Mouse (Mus musculus) liver, postnatal 0 days (tissue): ENCODE data around the gene Myom1. TPM values are rescaled to one million over a fixed set of nuclear protein-coding genes. Genes with fewer than 3 reads are reported as not detected.

ENCODE experiments used
- ATAC-seq: fragments of 200-750 bp; cut with Nextera tagmentation; 2 replicates; pipeline ENCODE4 v1.8.0; 2017; ENCODE audit warnings: mild to moderate bottlenecking, moderate library complexity
- DNase-seq: peaks from one replicate; pipeline ENCODE4 v3.0.0-alpha.2; 2016
- H3K27ac ChIP-seq: fragments of 300-500 bp; sonication (generic); 2 replicates; pipeline ENCODE4 v1.5.1; 2014; ENCODE audit warnings: antibody characterized with exemption, moderate library complexity, mild to moderate bottlenecking, low read depth
- H3K27me3 ChIP-seq: fragments of 300-500 bp; sonication (generic); 2 replicates; pipeline ENCODE4 v1.6.1; 2014; ENCODE audit warnings: low read length, control low read depth, mixed read lengths; ENCODE audit not compliant: insufficient read depth
- H3K36me3 ChIP-seq: fragments of 300-500 bp; sonication (generic); replicated peaks from 2 replicates; pipeline ENCODE4 v1.6.1; 2014; ENCODE audit warnings: mild to moderate bottlenecking, control low read depth, low read length, moderate library complexity, mixed read lengths; ENCODE audit not compliant: insufficient read depth
- H3K4me1 ChIP-seq: fragments of 300-500 bp; sonication (generic); 2 replicates; pipeline ENCODE4 v1.6.1; 2014; ENCODE audit warnings: antibody characterized with exemption, mild to moderate bottlenecking, control low read depth; ENCODE audit not compliant: insufficient read depth
- H3K4me2 ChIP-seq: fragments of 300-500 bp; sonication (generic); 2 replicates; pipeline ENCODE4 v1.6.1; 2014; ENCODE audit warnings: low read depth, mild to moderate bottlenecking, low read length, moderate library complexity, mixed read lengths
- H3K4me3 ChIP-seq: fragments of 300-500 bp; sonication (generic); 2 replicates; pipeline ENCODE4 v1.5.1; 2014; ENCODE audit warnings: low read depth, low read length
- H3K9ac ChIP-seq: fragments of 300-500 bp; sonication (generic); replicated peaks from 2 replicates; pipeline ENCODE4 v1.6.1; 2014; ENCODE audit warnings: mild to moderate bottlenecking, moderate library complexity
- H3K9me3 ChIP-seq: fragments of 300-500 bp; sonication (generic); 2 replicates; pipeline ENCODE4 v1.6.1; 2016; ENCODE audit warnings: mild to moderate bottlenecking, control low read depth, low read length, mixed read lengths
- CTCF ChIP-seq: sonication (generic); IDR thresholded peaks from 2 replicates; pipeline ENCODE4 v1.5.1; 2016; ENCODE audit warnings: antibody characterized with exemption, low read depth
- EP300 ChIP-seq: IDR thresholded peaks from 2 replicates; pipeline ENCODE4 v1.6.1; 2016; ENCODE audit warnings: antibody characterized with exemption, low read depth, mild to moderate bottlenecking
- whole genome bisulfite sequencing: fragments of 180-500 bp; shearing (Covaris S2); extraction: QIAGEN DNeasy Blood & Tissue Kit; methylation state at CpG from one replicate; pipeline ENCODE4 v1.1.7; 2014; ENCODE audit not compliant: insufficient replicate concordance; 5-methylcytosine and 5-hydroxymethylcytosine counted together
- polyA plus RNA-seq: library from polyadenylated mRNA; unstranded; fragments of >200 nt; fragmentation: Nextera tagmentation; extraction: Ambion mirVana; gene quantifications from 2 replicates; pipeline ENCODE4 v1.2.1, GENCODE M21; 2015

The Myom1 gene
- polyA plus RNA-seq, 1 experiment from 2014 or later: 2.1 TPM

GRCm38 (mm10) chr17:71124674-71125073 is 122.2 kb downstream of the Myom1 start:
- no peaks in the 10 kb centered on the region for H3K9me3 ChIP-seq
- no peak overlapping the region for H3K9ac ChIP-seq
- WGBS: 73% methylated on average over 1 of the region's 1 CpGs
- DNase-seq: no peak
- no peaks in the 10 kb centered on the region for H3K36me3 ChIP-seq
- no peak overlapping the region for H3K4me2 ChIP-seq
- no peaks in the 10 kb centered on the region for H3K27me3 ChIP-seq
- H3K4me1 ChIP-seq: peaks cover 12% of the 10 kb centered on the region
- ATAC-seq: no peak
- H3K27ac ChIP-seq: no peak overlapping the region
- no peak overlapping the region for H3K4me3 ChIP-seq
- no peak for TF ChIP-seq CTCF
- no peak for TF ChIP-seq EP300

GRCm38 (mm10) chr17:71125519-71125918 is 123.1 kb downstream of the Myom1 start:
- Histone ChIP-seq H3K4me1 (peaks cover 12% of the 10 kb centered on the region), H3K36me3 (no peaks in the 10 kb centered on the region), H3K27ac (no peak overlapping the region), H3K9ac (no peak overlapping the region), H3K27me3 (no peaks in the 10 kb centered on the region), H3K9me3 (no peaks in the 10 kb centered on the region), H3K4me2 (no peak overlapping the region), H3K4me3 (no peak overlapping the region)
- TF ChIP-seq CTCF: no peak
- TF ChIP-seq EP300: no peak
- WGBS: 53% methylated on average over 12 of the region's 12 CpGs
- ATAC-seq (peak; percentile 25; the same call in 1 of the 2 replicates), DNase-seq (peak; percentile 40)

- no peak overlapping the region for H3K9ac ChIP-seq
- ATAC-seq (no peak), DNase-seq (no peak)
These were observed 123.6 kb downstream of the Myom1 start for GRCm38 (mm10) chr17:71126001-71126400.

GRCm38 (mm10) chr17:71127464-71128110 is 125.2 kb downstream of the Myom1 start:
- TF ChIP-seq CTCF (no peak), EP300 (no peak)

More at GRCm38 (mm10) chr17:71126001-71126400, 123.6 kb downstream of the Myom1 start:
- Histone ChIP-seq H3K9me3 (no peaks in the 10 kb centered on the region), H3K27ac (no peak overlapping the region), H3K36me3 (no peaks in the 10 kb centered on the region), H3K4me3 (no peak overlapping the region), H3K27me3 (no peaks in the 10 kb centered on the region), H3K4me1 (peaks cover 12% of the 10 kb centered on the region), H3K4me2 (no peak overlapping the region)
- WGBS: 79% methylated on average over 12 of the region's 12 CpGs
- TF ChIP-seq CTCF (no peak), EP300 (no peak)

GRCm38 (mm10) chr17:71129489-71130261 is 127.2 kb downstream of the Myom1 start:
- DNase-seq (no peak), ATAC-seq (no peak)
- H3K9me3 ChIP-seq: no peaks in the 10 kb centered on the region
- no peaks in the 10 kb centered on the region for H3K36me3 ChIP-seq
- H3K4me3 ChIP-seq: no peak overlapping the region
- H3K27ac ChIP-seq: no peak overlapping the region
- TF ChIP-seq CTCF (no peak), EP300 (no peak)
- 78% methylated on average over 9 of the region's 9 CpGs for WGBS
- H3K4me2 ChIP-seq: no peak overlapping the region
- no peak overlapping the region for H3K9ac ChIP-seq
- no peaks in the 10 kb centered on the region for H3K27me3 ChIP-seq
- H3K4me1 ChIP-seq: peaks cover 18% of the 10 kb centered on the region

More at GRCm38 (mm10) chr17:71127464-71128110, 125.2 kb downstream of the Myom1 start:
- Histone ChIP-seq H3K9ac (no peak overlapping the region), H3K4me1 (peaks cover 12% of the 10 kb centered on the region), H3K4me3 (no peak overlapping the region), H3K9me3 (no peaks in the 10 kb centered on the region), H3K27ac (peak overlapping the region; percentile 40; the same call in 1 of the 2 replicates), H3K4me2 (no peak overlapping the region), H3K27me3 (no peaks in the 10 kb centered on the region), H3K36me3 (no peaks in the 10 kb centered on the region)
- WGBS: 45% methylated on average over 7 of the region's 7 CpGs
- ATAC-seq (peak; percentile 56), DNase-seq (peak; percentile 38)

- no peaks in the 10 kb centered on the region for H3K36me3 ChIP-seq
- no peaks in the 10 kb centered on the region for H3K9me3 ChIP-seq
- no peak overlapping the region for H3K27ac ChIP-seq
- no peak overlapping the region for H3K4me2 ChIP-seq
- DNase-seq (no peak), ATAC-seq (peak; percentile 44)
- no peaks in the 10 kb centered on the region for H3K27me3 ChIP-seq
- no peak overlapping the region for H3K4me3 ChIP-seq
- H3K9ac ChIP-seq: no peak overlapping the region
- H3K4me1 ChIP-seq: peaks cover 13% of the 10 kb centered on the region
- TF ChIP-seq EP300: no peak
- TF ChIP-seq CTCF: no peak
These were observed 129.8 kb downstream of the Myom1 start for GRCm38 (mm10) chr17:71132221-71132620.
